Mouse (Mus musculus) stomach, postnatal 0 days (tissue): ENCODE measurements around the gene Spin1.
A peak's percentile ranks its signal among the peaks of the same experiment; 100 is the strongest.

Experiments
- CTCF ChIP-seq: IDR thresholded peaks from 2 replicates; pipeline ENCODE4 v1.5.1; 2016; ENCODE audit warnings: antibody characterized with exemption, low read depth, mild to moderate bottlenecking, moderate library complexity
- EP300 ChIP-seq: optimal IDR thresholded peaks from 2 replicates; pipeline ENCODE3; 2016; ENCODE audit warnings: antibody characterized with exemption

- TF ChIP-seq CTCF (peak; percentile 36), EP300 (no peak)
Measured at GRCm38 (mm10) chr13:51103861-51104650, 3.4 kb downstream of the Spin1 start.
